Mouse (Mus musculus) lung, postnatal 25 days (tissue): ENCODE data around the gene Efcab14.
A peak's percentile ranks its signal among the peaks of the same experiment; 100 is the strongest.

Experiments used
- DNase-seq: peaks from one replicate; pipeline ENCODE4 v3.0.0; 2022; ENCODE audit warnings: low spot score

Efcab14 gene

GRCm38 (mm10) chr4:115737551-115738041 is at the start of gene Efcab14:
Gene Efcab14 (plus strand): TSS chr4:115737744.
- peak; percentile 98 for DNase-seq

DNA sequence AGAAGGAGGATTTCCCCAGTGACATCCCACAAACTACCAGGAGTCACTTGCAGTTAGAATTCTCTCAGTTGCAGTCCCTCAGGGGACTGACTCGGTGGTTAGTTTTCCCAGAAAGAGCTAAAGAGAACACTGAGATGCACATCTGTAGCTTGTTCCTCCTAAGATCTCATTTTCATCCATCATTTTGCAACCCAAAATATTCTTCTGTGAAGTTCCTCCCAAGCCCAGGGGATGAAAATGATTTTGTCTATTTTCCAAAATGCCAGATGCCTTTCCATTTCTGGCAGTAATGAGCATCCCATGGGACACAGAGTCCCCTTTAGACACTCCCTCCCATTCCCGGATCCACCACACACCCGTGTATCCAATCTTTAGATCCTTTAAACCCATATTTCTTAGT is 36.1 kb upstream of the Efcab14 start:
- no peak for DNase-seq

DNA sequence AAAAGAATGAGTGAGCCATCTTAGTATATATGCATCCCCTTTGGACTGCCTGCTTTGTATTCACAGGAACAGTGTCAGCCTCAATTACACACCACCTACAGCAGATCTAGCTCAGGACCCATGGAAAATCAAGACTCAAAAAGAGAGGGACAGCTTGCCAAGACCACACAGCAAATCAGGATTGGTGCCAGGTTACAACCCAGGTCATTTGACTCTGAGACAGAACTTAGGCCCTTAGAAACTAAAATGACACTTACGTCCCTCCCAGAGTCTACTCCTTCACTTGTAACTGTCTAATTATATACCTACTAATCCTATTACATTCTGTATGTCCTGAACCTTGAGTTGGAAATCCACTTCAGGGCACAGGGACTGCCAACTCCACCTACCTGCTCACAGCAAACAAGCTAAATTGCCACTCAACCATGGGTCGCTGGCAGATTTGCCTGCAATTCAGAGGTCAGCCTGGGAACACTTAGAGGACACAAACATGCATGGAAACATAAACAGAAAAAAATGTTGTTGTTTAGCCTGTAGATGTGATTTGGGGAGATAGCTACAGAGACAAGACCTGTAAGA is 33.5 kb upstream of the Efcab14 start:
- DNase-seq, result peak; percentile 72

- peak; percentile 75 for DNase-seq
Measured at GRCm38 (mm10) chr4:115708974-115709593, 28.5 kb upstream of the Efcab14 start.

- DNase-seq, result peak; percentile 89
Measured at GRCm38 (mm10) chr4:115709792-115710418, 27.6 kb upstream of the Efcab14 start.

DNA sequence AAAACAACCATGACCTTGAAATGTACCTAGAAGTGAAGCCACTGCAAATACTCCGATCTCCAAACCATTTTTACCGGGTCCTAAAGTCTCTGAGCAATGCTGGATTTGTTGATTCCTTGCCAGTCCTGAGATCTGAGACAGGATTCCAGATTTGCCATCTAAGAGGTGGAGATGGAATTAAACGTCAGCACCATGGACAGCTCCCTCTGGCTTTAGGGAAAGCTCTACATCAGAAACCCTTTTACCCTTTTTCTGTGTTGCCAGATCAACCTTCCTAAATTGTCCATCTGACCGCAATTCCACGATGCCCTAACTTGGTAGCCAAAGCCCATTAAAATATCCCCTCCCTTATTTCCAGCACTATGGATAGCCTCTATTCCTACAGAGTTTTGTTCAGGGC is 8.8 kb upstream of the Efcab14 start:
- DNase-seq, result peak; percentile 31

- peak; percentile 67 for DNase-seq
Measured at GRCm38 (mm10) chr4:115731588-115732222, 5.8 kb upstream of the Efcab14 start.

DNA sequence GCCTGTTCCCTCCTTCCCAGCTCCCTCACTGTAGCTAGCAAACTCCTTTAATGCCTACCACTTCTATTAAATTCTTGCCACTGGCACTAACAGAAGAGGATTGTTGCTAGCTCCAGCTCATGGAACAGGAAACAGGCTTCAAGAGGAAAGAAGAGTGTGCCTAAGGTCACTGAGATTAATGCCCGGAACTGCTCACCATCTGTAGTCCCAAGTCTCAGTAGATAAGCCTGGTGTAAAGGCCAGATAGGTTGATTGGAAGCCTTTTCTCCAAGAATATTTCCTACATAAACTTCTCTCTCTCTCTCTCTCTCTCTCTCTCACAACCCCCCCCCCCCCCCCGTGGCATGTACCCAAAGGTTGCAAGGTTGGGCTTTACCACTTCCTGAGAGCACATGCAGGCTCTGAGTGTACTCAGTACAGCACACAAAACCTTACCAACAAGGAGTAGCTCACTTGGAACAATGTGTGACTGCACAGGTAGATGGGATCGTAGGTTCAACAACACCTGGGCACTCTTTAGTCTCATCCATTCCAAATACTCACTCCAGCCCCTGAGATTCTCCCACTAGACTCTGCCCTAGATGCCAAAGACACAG is 5.2 kb upstream of the Efcab14 start:
- no peak for DNase-seq

GRCm38 (mm10) chr4:115733746-115734145 is 3.8 kb upstream of the Efcab14 start:
- no peak for DNase-seq

DNA sequence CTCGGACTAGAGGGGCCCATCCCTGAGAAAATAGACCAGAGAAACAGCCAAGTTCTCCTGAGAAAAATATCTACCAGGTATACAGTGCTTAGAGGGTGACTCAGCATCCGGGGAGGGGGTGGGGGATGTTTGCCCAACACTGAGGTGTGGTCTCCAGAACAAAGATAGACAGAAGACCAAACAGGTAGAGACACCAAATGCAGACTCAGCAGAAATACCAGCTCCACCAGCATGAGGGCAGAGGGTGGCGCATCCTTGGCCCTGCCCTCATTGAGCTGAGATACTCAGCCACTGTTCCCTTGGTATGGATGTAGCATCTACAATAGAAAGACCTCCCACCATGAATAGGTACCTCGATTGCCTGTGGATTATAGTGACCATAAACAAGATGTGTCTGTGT is 2.7 kb upstream of the Efcab14 start:
- DNase-seq, result no peak

DNA sequence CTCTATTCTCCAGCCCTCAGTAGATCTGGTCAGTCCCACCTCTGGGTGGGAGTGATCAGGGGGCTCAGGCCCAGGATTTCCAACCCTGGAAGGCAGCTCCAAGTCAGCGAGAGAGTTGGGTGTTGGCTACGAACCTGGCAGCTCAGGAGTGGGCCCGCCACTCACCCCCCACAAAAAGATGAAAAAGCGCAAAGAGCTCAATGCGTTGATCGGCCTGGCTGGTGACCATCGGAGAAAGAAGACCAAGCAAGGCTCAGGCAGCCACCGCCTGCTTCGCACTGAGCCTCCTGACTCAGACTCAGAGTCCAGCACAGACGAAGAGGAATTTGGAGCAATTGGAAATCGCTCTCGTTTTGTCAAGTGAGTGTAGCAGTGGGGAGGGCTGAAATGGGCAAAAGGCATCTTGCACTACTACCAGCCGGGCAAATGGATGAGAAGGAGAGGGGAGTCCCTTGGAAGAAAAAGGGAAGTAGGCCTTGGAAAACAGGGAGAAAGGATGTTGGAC is 989 bp downstream of the Efcab14 start:
- no peak for DNase-seq

DNA sequence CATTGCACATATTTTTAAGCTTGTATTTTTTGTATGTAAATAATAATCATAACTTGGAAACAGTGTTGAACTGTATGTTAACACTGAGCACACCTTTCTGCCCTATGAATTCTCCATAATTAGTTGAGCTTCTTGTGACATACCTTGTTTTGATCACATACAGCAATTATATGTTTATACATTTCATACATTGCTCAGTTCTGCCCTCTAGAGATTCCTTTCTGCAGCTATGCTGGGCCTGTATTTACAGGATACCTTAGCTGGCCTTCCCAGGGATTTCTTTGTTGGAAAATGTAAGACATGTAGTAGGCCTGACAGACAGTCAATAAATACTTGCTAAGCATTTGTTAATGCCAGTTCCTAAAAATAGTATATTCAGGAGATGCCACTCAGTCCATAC is 5.1 kb downstream of the Efcab14 start:
- DNase-seq, result no peak

GRCm38 (mm10) chr4:115743096-115743495 is 5.6 kb downstream of the Efcab14 start:
- DNase-seq, result no peak

DNA sequence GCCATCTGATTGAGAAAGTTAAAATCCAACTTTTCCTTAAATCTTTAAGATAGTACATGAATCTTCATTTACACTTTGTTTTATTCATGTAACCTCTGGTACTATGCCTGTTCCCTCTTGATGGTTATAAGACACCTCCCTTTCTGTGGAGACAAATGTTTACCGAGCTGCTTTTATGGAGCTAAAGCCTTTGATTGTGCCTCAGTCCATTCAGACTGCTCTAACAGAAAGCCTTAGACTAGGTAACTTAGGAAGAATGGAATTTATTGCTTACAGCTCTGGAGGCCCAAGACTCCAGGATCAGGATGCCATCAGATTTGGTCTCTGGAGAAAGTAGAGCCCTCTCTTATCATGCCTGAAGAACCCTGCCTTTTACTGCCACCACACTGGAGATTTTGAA is 10.6 kb downstream of the Efcab14 start:
- DNase-seq, result no peak

- DNase-seq, result no peak
Measured at GRCm38 (mm10) chr4:115749336-115749735, 11.8 kb downstream of the Efcab14 start.

GRCm38 (mm10) chr4:115754101-115754500 is 16.6 kb downstream of the Efcab14 start:
- no peak for DNase-seq

DNA sequence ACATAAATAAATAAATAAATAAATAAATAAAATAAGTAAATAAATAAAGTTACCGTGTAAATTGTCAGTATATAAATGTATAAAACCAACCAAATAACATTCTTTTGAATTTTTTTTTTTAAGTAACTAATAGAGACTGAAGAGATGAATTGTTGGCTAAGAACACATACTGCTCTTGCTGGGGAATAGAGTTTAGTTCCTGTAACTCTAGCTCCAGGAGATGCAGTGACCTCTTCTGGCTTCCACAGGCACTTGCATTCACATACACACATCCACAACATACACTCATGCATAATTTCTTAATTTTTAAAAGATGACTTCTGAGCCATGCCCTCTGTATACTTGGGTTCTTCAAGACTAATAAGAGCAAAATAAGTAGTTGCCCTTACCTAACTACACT is 17.3 kb downstream of the Efcab14 start:
- DNase-seq, result no peak

GRCm38 (mm10) chr4:115761206-115761605 is 23.7 kb downstream of the Efcab14 start:
- DNase-seq, result peak; percentile 69

GRCm38 (mm10) chr4:115764581-115764980 is 27.0 kb downstream of the Efcab14 start:
- DNase-seq, result no peak

DNA sequence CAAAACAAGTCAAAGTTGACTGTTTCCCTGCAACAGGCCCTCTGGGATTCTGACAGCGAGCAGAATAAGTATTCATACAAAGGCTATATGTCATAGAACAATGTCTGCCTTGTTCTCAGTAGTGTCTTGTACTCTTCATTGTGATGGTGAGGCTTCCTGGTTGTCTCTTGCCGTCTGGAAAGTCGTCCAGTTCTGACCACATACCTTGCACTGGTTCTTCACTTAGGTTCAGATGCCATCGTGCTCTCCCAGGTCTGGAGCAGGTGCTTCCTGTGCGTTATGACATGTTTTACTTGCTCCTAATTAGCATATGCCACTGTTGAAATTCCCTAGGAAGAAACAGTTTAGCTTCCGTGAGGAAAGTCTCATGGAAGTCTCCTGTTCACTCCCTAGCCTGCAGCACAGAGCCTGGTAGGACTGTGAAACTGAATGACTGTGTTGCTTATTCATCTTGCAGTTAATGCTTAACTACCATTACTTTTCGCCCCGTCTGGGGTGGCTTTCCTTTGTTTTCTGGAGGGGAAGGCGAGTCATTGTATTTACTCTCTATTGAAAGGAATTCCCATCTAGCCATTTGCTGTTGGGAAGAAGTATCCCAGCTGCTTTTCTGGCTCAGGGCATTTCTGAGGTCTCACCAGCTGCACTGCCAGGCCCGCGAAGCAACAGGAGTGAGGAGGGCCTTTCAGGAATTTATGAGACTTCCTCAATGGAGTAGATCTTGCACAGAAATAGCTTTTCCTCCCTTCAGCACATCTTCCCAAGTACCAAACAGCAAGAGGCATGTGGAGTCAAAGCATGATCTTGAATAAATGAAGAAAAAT is 30.3 kb downstream of the Efcab14 start:
- DNase-seq, result no peak

DNA sequence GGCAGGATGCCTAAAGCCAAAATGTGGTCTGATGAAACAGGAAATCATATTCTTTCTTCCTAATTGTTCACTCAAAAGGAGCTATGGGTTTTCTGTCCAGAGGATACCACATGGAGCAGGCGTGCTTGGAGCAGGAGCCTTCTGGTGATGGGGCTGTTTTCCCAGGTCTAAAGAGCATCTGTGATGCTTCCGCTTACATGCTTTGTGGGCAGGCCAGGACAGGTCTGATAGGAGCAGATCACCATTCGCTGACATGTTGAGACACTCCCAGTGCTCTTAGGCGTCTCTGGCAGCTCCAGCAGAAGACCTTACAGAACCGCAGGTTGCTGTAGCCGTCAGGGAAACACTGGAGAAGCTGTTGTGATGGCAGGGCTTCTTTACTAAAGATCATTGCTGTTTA is 37.5 kb downstream of the Efcab14 start:
- no peak for DNase-seq

DNA sequence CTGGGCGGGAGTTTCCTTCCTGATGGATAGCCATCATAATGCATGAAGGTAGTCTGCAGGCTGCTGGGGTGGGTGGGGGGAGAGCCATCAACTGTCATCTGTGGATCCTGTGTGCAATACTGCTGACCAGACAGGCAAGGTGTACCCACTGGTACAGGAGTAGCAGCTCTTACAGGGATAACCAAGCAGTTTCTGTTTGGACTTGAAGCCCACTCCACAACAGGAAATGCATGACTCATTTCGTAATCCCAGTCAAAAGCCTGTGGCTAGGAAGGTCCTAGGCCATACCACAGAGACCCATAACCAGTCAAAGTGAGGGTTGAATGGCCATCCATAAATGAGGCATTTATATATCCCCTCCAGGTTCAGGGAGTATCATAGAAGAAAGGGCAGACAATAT is 40.1 kb downstream of the Efcab14 start:
- DNase-seq, result no peak
